Mouse (Mus musculus) cerebellum, postnatal 36 days (tissue): Measurements from ENCODE around the gene Stk38l.

Experiments
- DNase-seq, 2 experiments: peaks; one replicate each; pipeline ENCODE4 v3.0.0; 2021 to 2022; ENCODE audit warnings: mixed read lengths in 2 of 2

Stk38l gene

GRCm38 (mm10) chr6:146776610-146777389 is 52.0 kb downstream of the Stk38l start:
- DNase-seq, result no peak

GRCm38 (mm10) chr6:146778055-146778454 is 53.3 kb downstream of the Stk38l start:
- no peak for DNase-seq

- no peak for DNase-seq
Observed at GRCm38 (mm10) chr6:146781566-146781965, 56.8 kb downstream of the Stk38l start.

GRCm38 (mm10) chr6:146793527-146793926 is 68.7 kb downstream of the Stk38l start:
- DNase-seq, result no peak

GRCm38 (mm10) chr6:146795166-146795923 is 70.5 kb downstream of the Stk38l start:
- DNase-seq, result no peak

- peak; percentile 49 to 57 for DNase-seq
Observed at GRCm38 (mm10) chr6:146795924-146796545, 71.2 kb downstream of the Stk38l start, which contains the start of gene Arntl2. Gene Arntl2 (plus strand): TSS chr6:146796055.

- DNase-seq, result no peak
Observed at GRCm38 (mm10) chr6:146797446-146797845, 72.7 kb downstream of the Stk38l start.

- no peak for DNase-seq
Observed at GRCm38 (mm10) chr6:146809991-146810390, 85.2 kb downstream of the Stk38l start.

- no peak for DNase-seq
Observed at GRCm38 (mm10) chr6:146813007-146813406, 88.2 kb downstream of the Stk38l start.

- no peak for DNase-seq
Observed at GRCm38 (mm10) chr6:146820177-146820965, 95.6 kb downstream of the Stk38l start.

- DNase-seq, result no peak
Observed at GRCm38 (mm10) chr6:146821958-146822357, 97.2 kb downstream of the Stk38l start.

GRCm38 (mm10) chr6:146824727-146825486 is 100.1 kb downstream of the Stk38l start:
- peak; percentile 51 to 55 for DNase-seq

GRCm38 (mm10) chr6:146825487-146825773 is 100.6 kb downstream of the Stk38l start:
- DNase-seq, result no peak
